Mouse (Mus musculus) stomach, embryonic 16.5 days (tissue): ENCODE measurements at regions not wholly inside any gene's neighbourhood (a gene's known extent, or its start where the extent isn't known, plus 50 kb on each side); places are given as distances from the start of the nearest gene placed in this dataset.

Experiments used
- ATAC-seq: fragments of 200-750 bp; cut with Nextera tagmentation; 2 replicates; pipeline ENCODE4 v1.8.0; 2017; ENCODE audit warnings: moderate number of reproducible peaks, moderate TSS enrichment; ENCODE audit not compliant: insufficient read depth, low FRiP score
- H3K27ac ChIP-seq: fragments of 300-500 bp; sonication (generic); 2 replicates; pipeline ENCODE4 v1.5.1; 2014; ENCODE audit warnings: low read length
- H3K27me3 ChIP-seq: fragments of 300-500 bp; sonication (generic); 2 replicates; pipeline ENCODE4 v1.6.1; 2014; ENCODE audit warnings: low read length, control low read depth, mixed read lengths; ENCODE audit not compliant: control insufficient read depth, insufficient read depth
- H3K36me3 ChIP-seq: fragments of 300-500 bp; sonication (generic); 2 replicates; pipeline ENCODE4 v1.6.1; 2014; ENCODE audit warnings: low read length; ENCODE audit not compliant: control insufficient read depth, insufficient read depth
- H3K4me1 ChIP-seq: fragments of 300-500 bp; sonication (generic); 2 replicates; pipeline ENCODE4 v1.6.1; 2014; ENCODE audit warnings: low read length, control low read depth, mixed read lengths; ENCODE audit not compliant: control insufficient read depth, insufficient read depth
- H3K4me2 ChIP-seq: fragments of 300-500 bp; sonication (generic); 2 replicates; pipeline ENCODE4 v1.6.1; 2014; ENCODE audit warnings: low read depth, low read length, mixed read lengths
- H3K4me3 ChIP-seq: fragments of 300-500 bp; sonication (generic); replicated peaks from 2 replicates; pipeline ENCODE4 v1.5.1; 2014; ENCODE audit warnings: mild to moderate bottlenecking, low read length
- H3K9ac ChIP-seq: fragments of 300-500 bp; sonication (generic); 2 replicates; pipeline ENCODE4 v1.6.1; 2014; ENCODE audit warnings: low read length
- H3K9me3 ChIP-seq: fragments of 300-500 bp; sonication (generic); replicated peaks from 2 replicates; pipeline ENCODE4 v1.6.1; 2016; ENCODE audit warnings: low read length, control low read depth; ENCODE audit not compliant: control insufficient read depth
- WGBS: fragments of 180-500 bp; shearing (Covaris S2); extraction: QIAGEN DNeasy Blood & Tissue Kit; methylation state at CpG from one replicate; pipeline ENCODE4 v1.1.7; 2014; 5-methylcytosine and 5-hydroxymethylcytosine counted together

GRCm38 (mm10) chr10:41018888-41019287, 53.2 kb downstream of the Gpr6 start:
- WGBS: 44% methylated on average over 5 of the region's 5 CpGs
- ATAC-seq: no peak
- Histone ChIP-seq H3K4me2 (no peak overlapping the region), H3K4me3 (no peak overlapping the region), H3K27me3 (no peaks in the 10 kb centered on the region), H3K9me3 (no peaks in the 10 kb centered on the region), H3K4me1 (no peaks in the 10 kb centered on the region), H3K36me3 (no peaks in the 10 kb centered on the region), H3K27ac (no peak overlapping the region), H3K9ac (no peak overlapping the region)

GRCm38 (mm10) chr10:41016547-41016946, 55.5 kb downstream of the Gpr6 start:
- Histone ChIP-seq H3K27me3 (no peaks in the 10 kb centered on the region), H3K4me3 (no peak overlapping the region), H3K9me3 (no peaks in the 10 kb centered on the region), H3K4me2 (no peak overlapping the region), H3K27ac (no peak overlapping the region), H3K4me1 (no peaks in the 10 kb centered on the region), H3K9ac (no peak overlapping the region), H3K36me3 (no peaks in the 10 kb centered on the region)
- 38% methylated on average over 7 of the region's 7 CpGs for WGBS
- no peak for ATAC-seq

- Histone ChIP-seq H3K36me3 (no peaks in the 10 kb centered on the region), H3K4me2 (no peak overlapping the region), H3K4me1 (no peaks in the 10 kb centered on the region), H3K9ac (no peak overlapping the region), H3K27ac (no peak overlapping the region), H3K4me3 (no peak overlapping the region), H3K27me3 (no peaks in the 10 kb centered on the region), H3K9me3 (no peaks in the 10 kb centered on the region)
- 29% methylated on average over 4 of the region's 4 CpGs for WGBS
- ATAC-seq: no peak
Measured at GRCm38 (mm10) chr10:41015654-41016053, 56.4 kb downstream of the Gpr6 start.

GRCm38 (mm10) chr10:41010585-41010984, 61.5 kb downstream of the Gpr6 start:
- H3K4me1 ChIP-seq: no peaks in the 10 kb centered on the region
- no peak for ATAC-seq
- no peak overlapping the region for H3K27ac ChIP-seq
- no peak overlapping the region for H3K9ac ChIP-seq
- no peak overlapping the region for H3K4me2 ChIP-seq
- WGBS: 72% methylated on average over 2 of the region's 2 CpGs
- no peak overlapping the region for H3K4me3 ChIP-seq
- H3K9me3 ChIP-seq: no peaks in the 10 kb centered on the region
- H3K36me3 ChIP-seq: no peaks in the 10 kb centered on the region
- H3K27me3 ChIP-seq: no peaks in the 10 kb centered on the region

GRCm38 (mm10) chr10:41007866-41008265, 64.2 kb downstream of the Gpr6 start:
- Histone ChIP-seq H3K4me1 (no peaks in the 10 kb centered on the region), H3K27me3 (no peaks in the 10 kb centered on the region), H3K36me3 (no peaks in the 10 kb centered on the region), H3K4me2 (no peak overlapping the region), H3K9ac (no peak overlapping the region), H3K9me3 (no peaks in the 10 kb centered on the region), H3K27ac (no peak overlapping the region), H3K4me3 (no peak overlapping the region)
- WGBS: 76% methylated on average over 3 of the region's 3 CpGs
- no peak for ATAC-seq

- Histone ChIP-seq H3K9ac (no peak overlapping the region), H3K4me1 (no peaks in the 10 kb centered on the region), H3K4me2 (no peak overlapping the region), H3K27me3 (no peaks in the 10 kb centered on the region), H3K4me3 (no peak overlapping the region), H3K27ac (no peak overlapping the region), H3K9me3 (no peaks in the 10 kb centered on the region), H3K36me3 (no peaks in the 10 kb centered on the region)
- 67% methylated on average over 9 of the region's 9 CpGs for WGBS
- no peak for ATAC-seq
Measured at GRCm38 (mm10) chr10:41006634-41007033, 65.5 kb downstream of the Gpr6 start.

GRCm38 (mm10) chr10:41005776-41006175, 66.3 kb downstream of the Gpr6 start:
- no peaks in the 10 kb centered on the region for H3K9me3 ChIP-seq
- no peaks in the 10 kb centered on the region for H3K36me3 ChIP-seq
- no peaks in the 10 kb centered on the region for H3K4me1 ChIP-seq
- no peaks in the 10 kb centered on the region for H3K27me3 ChIP-seq
- H3K9ac ChIP-seq: no peak overlapping the region
- WGBS: 92% methylated on average over 9 of the region's 9 CpGs
- no peak for ATAC-seq
- no peak overlapping the region for H3K4me2 ChIP-seq
- no peak overlapping the region for H3K4me3 ChIP-seq
- no peak overlapping the region for H3K27ac ChIP-seq

- no peaks in the 10 kb centered on the region for H3K9me3 ChIP-seq
- ATAC-seq: no peak
- H3K4me1 ChIP-seq: no peaks in the 10 kb centered on the region
- no peak overlapping the region for H3K4me3 ChIP-seq
- no peak overlapping the region for H3K4me2 ChIP-seq
- H3K9ac ChIP-seq: no peak overlapping the region
- H3K27ac ChIP-seq: no peak overlapping the region
- H3K36me3 ChIP-seq: no peaks in the 10 kb centered on the region
- no peaks in the 10 kb centered on the region for H3K27me3 ChIP-seq
- WGBS: 64% methylated on average over 3 of the region's 3 CpGs
Measured at GRCm38 (mm10) chr10:41004753-41005152, 67.3 kb downstream of the Gpr6 start.

- ATAC-seq: peak; percentile 75; the same call in 1 of the 2 replicates
- H3K4me2 ChIP-seq: no peak overlapping the region
- no peak overlapping the region for H3K27ac ChIP-seq
- H3K9me3 ChIP-seq: no peaks in the 10 kb centered on the region
- no peaks in the 10 kb centered on the region for H3K36me3 ChIP-seq
- H3K4me3 ChIP-seq: no peak overlapping the region
- H3K27me3 ChIP-seq: no peaks in the 10 kb centered on the region
- 30% methylated on average over 7 of the region's 7 CpGs for WGBS
- no peak overlapping the region for H3K9ac ChIP-seq
- no peaks in the 10 kb centered on the region for H3K4me1 ChIP-seq
Measured at GRCm38 (mm10) chr10:41004044-41004689, 67.9 kb downstream of the Gpr6 start.
